Mouse (Mus musculus) neural tube, embryonic 11.5 days (tissue): ENCODE data around the gene Dock10. TPM values are rescaled to one million over a fixed set of nuclear protein-coding genes. Genes with fewer than 3 reads are reported as not detected.
A peak's percentile ranks its signal among the peaks of the same experiment; 100 is the strongest.
"Not testable (repeated sequence)": the region's sequence is repeated elsewhere in the genome, so short reads cannot be mapped to it uniquely, and the experiment has no call there.

ENCODE experiments used
- ATAC-seq: fragments of 200-750 bp; cut with Nextera tagmentation; 2 replicates; pipeline ENCODE4 v1.8.0; 2017; ENCODE audit warnings: moderate number of reproducible peaks, mild to moderate bottlenecking, moderate TSS enrichment, moderate library complexity; ENCODE audit not compliant: insufficient read depth, low FRiP score, low TSS enrichment
- DNase-seq: peaks from one replicate; pipeline ENCODE4 v3.0.0-alpha.2; 2015; ENCODE audit warnings: low spot score
- H3K27ac ChIP-seq: fragments of 300-500 bp; sonication (generic); 2 replicates; pipeline ENCODE4 v1.5.1; 2014; ENCODE audit warnings: low read depth, mild to moderate bottlenecking, low read length
- H3K27me3 ChIP-seq: fragments of 300-500 bp; sonication (generic); 2 replicates; pipeline ENCODE4 v1.6.1; 2014; ENCODE audit warnings: mild to moderate bottlenecking, low read length, mixed read lengths; ENCODE audit not compliant: control insufficient read depth, insufficient read depth
- H3K36me3 ChIP-seq: fragments of 300-500 bp; sonication (generic); 2 replicates; pipeline ENCODE4 v1.6.1; 2014; ENCODE audit warnings: mild to moderate bottlenecking, low read length, moderate library complexity, mixed read lengths; ENCODE audit not compliant: control insufficient read depth, insufficient read depth
- H3K4me1 ChIP-seq: fragments of 300-500 bp; sonication (generic); 2 replicates; pipeline ENCODE4 v1.6.1; 2014; ENCODE audit warnings: low read length, mixed read lengths; ENCODE audit not compliant: control insufficient read depth, insufficient read depth
- H3K4me2 ChIP-seq: fragments of 300-500 bp; sonication (generic); 2 replicates; pipeline ENCODE4 v1.6.1; 2014; ENCODE audit warnings: low read depth, mild to moderate bottlenecking, moderate library complexity
- H3K4me3 ChIP-seq: fragments of 300-500 bp; sonication (generic); 2 replicates; pipeline ENCODE4 v1.5.1; 2014; ENCODE audit warnings: low read depth, low read length
- H3K9ac ChIP-seq: fragments of 300-500 bp; sonication (generic); 2 replicates; pipeline ENCODE4 v1.6.1; 2014; ENCODE audit warnings: mild to moderate bottlenecking, low read length
- H3K9me3 ChIP-seq: fragments of 300-500 bp; sonication (generic); 2 replicates; pipeline ENCODE4 v1.6.1; 2016; ENCODE audit warnings: low read length; ENCODE audit not compliant: control insufficient read depth
- WGBS: fragments of 180-500 bp; shearing (Covaris S2); extraction: QIAGEN DNeasy Blood & Tissue Kit; methylation state at CpG from one replicate; pipeline ENCODE4 v1.1.7; 2014; 5-methylcytosine and 5-hydroxymethylcytosine counted together
- polyA plus RNA-seq: library from polyadenylated mRNA; unstranded; fragments of >200 nt; fragmentation: Nextera tagmentation; extraction: Ambion mirVana; gene quantifications from 2 replicates; pipeline ENCODE4 v1.2.1, GENCODE M21; 2014

Gene Dock10
- polyA plus RNA-seq, 1 experiment from 2014 or later: 4.3 TPM

GRCm38 (mm10) chr1:80757650-80757976, 714 bp downstream of the Dock10 start:
- Histone ChIP-seq H3K36me3 (no peaks in the 10 kb centered on the region), H3K4me3 (peak overlapping the region; percentile 60), H3K27me3 (peaks cover 7% of the 10 kb centered on the region; the same call in 1 of the 2 replicates), H3K4me1 (0 out of 2 replicates have a peak, but pooled peaks cover 2% of the 10 kb centered on the region), H3K9ac (no peak overlapping the region; the same call in 1 of the 2 replicates), H3K9me3 (no peaks in the 10 kb centered on the region), H3K27ac (no peak overlapping the region), H3K4me2 (peak overlapping the region; percentile 96)
- DNase-seq (no peak), ATAC-seq (0 out of 2 replicates have a peak, but pooled peaks have one; percentile 1)
- 2% methylated on average over 6 of the region's 6 CpGs for WGBS

DNA sequence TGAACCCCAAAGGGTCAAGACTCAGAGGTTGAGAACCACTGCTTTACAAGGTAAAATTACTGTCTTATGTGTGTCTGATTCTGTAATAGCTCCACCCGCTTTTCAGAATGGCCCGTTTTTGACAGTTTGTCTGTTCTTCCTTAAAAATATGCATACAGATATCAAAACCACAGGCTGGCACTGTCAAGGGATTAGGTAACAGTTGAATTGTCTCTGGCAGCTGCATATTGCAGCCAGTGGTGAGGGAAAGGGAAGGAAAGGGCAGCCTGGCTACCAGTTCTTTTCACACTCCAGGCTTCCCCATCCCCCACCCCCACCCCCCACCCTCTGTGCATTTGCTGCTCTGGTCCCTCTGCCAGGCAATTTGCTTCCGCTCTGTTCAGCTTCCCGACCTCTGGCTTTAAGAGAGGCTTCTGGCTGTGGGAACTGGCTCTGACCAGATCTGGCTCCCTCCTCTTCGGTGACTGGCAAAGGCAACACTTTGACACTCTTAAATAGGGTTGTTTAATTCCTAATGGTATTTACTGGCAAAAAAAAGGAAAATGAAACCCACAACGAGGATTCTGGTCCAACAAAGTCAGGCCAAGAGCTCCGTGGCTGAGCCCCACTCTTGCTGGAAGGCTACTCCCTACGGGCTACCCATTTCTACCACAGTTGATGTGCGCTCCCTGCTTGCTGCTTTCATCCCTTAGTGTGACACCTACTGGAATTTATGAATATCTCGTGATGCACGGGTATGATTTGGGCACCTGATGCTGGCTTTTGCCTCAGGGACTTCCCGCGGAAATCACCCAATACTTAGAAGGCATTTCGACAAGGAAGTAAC, 1.3 kb downstream of the Dock10 start:
- Histone ChIP-seq H3K27me3 (peaks cover 7% of the 10 kb centered on the region; the same call in 1 of the 2 replicates), H3K4me3 (peak overlapping the region; percentile 60), H3K4me1 (0 out of 2 replicates have a peak, but pooled peaks cover 2% of the 10 kb centered on the region), H3K36me3 (no peaks in the 10 kb centered on the region), H3K4me2 (peak overlapping the region; percentile 96), H3K9me3 (no peaks in the 10 kb centered on the region), H3K27ac (no peak overlapping the region), H3K9ac (no peak overlapping the region)
- DNase-seq (peak; percentile 44), ATAC-seq (peak; percentile 45; the same call in 1 of the 2 replicates)
- 7% methylated on average over 14 of the region's 14 CpGs for WGBS

DNA sequence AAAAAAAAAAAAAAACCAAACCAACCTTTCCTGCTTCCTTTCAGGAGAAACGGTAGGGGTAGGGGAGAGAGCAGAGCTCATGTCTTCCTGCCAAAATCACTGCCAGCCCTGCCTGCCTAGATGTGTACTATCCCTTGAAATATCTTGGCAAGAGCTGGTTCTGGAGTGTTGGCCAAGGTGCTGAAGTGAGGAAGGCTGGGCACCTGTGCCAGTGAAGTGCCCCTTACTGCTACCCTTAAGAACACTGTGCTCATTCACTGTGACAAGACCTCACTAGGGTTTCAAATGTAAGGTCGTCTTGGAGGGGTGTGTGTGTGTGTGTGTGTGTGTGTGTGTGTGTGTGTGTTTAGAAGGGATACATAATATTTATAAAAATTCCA, 2.3 kb downstream of the Dock10 start:
- H3K9ac ChIP-seq: no peak overlapping the region
- whole genome bisulfite sequencing: 42% methylated on average over 2 of the region's 2 CpGs
- H3K4me2 ChIP-seq: no peak overlapping the region
- H3K27me3 ChIP-seq: peaks cover 7% of the 10 kb centered on the region; the same call in 1 of the 2 replicates
- H3K4me1 ChIP-seq: 0 out of 2 replicates have a peak, but pooled peaks cover 2% of the 10 kb centered on the region
- H3K4me3 ChIP-seq: no peak overlapping the region
- ATAC-seq (no peak), DNase-seq (no peak)
- H3K9me3 ChIP-seq: no peaks in the 10 kb centered on the region
- no peak overlapping the region for H3K27ac ChIP-seq
- no peaks in the 10 kb centered on the region for H3K36me3 ChIP-seq

- Histone ChIP-seq H3K4me2 (no peak overlapping the region), H3K9me3 (no peaks in the 10 kb centered on the region), H3K9ac (no peak overlapping the region), H3K27me3 (peaks cover 7% of the 10 kb centered on the region; the same call in 1 of the 2 replicates), H3K36me3 (no peaks in the 10 kb centered on the region), H3K4me1 (0 out of 2 replicates have a peak, but pooled peaks cover 2% of the 10 kb centered on the region), H3K27ac (no peak overlapping the region), H3K4me3 (no peak overlapping the region)
- 89% methylated on average over 7 of the region's 7 CpGs for WGBS
- DNase-seq: no peak
- ATAC-seq: no peak
Observed at GRCm38 (mm10) chr1:80755296-80756059, 2.8 kb downstream of the Dock10 start.

GRCm38 (mm10) chr1:80749122-80749521, 9.2 kb downstream of the Dock10 start:
- ATAC-seq, H3K4me3 ChIP-seq, DNase-seq, H3K4me1 ChIP-seq, H3K36me3 ChIP-seq, H3K27me3 ChIP-seq, H3K9ac ChIP-seq, H3K9me3 ChIP-seq, H3K4me2 ChIP-seq, H3K27ac ChIP-seq: not testable (repeated sequence)
- 86% methylated on average over 2 of the region's 2 CpGs for WGBS

DNA sequence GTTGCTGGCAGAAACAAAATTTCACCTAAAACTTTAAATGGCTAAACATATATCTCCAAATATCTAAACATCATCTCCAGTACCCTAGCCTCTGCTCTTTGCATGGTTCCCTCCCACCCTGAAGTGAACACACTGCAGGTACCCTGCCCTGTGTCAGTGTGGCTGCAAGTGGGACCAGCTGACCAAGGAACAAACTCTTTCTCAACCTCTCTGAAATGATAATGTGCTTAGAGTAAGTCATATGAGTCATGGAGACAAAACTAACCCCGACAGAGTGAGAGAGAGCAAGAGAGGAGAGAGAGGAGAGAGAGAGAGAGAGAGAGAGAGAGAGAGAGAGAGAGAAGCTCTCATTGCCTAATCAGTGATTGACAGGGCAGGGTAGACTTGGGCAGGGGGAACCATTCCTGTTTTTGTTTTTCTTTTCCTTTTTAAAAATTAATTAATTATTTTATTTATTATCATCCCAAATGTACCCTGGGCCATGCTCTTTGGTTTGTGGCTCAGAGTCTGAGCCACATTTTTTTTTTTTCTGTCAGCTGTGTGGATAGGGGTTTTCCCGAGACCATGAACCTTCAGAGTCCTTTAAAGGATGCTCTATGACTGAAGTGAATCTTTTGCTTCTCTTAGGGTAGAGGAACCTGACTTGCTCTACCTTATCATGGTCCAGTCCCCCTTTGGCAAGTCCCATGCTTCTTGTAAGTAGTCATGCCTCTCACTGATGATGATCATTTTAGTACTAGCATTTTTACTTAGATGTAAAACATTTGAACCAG, 11.4 kb downstream of the Dock10 start:
- no peaks in the 10 kb centered on the region for H3K4me1 ChIP-seq
- DNase-seq: no peak
- no peak overlapping the region for H3K4me2 ChIP-seq
- ATAC-seq: no peak
- H3K4me3 ChIP-seq: no peak overlapping the region
- no peaks in the 10 kb centered on the region for H3K36me3 ChIP-seq
- H3K9me3 ChIP-seq: no peaks in the 10 kb centered on the region
- H3K9ac ChIP-seq: no peak overlapping the region
- 79% methylated on average over 2 of the region's 2 CpGs for WGBS
- no peak overlapping the region for H3K27ac ChIP-seq
- no peaks in the 10 kb centered on the region for H3K27me3 ChIP-seq

- H3K27me3 ChIP-seq: no peaks in the 10 kb centered on the region
- no peak overlapping the region for H3K4me2 ChIP-seq
- no peak for ATAC-seq
- H3K27ac ChIP-seq: no peak overlapping the region
- 87% methylated on average over 6 of the region's 6 CpGs for WGBS
- no peaks in the 10 kb centered on the region for H3K4me1 ChIP-seq
- DNase-seq: no peak
- H3K9me3 ChIP-seq: no peaks in the 10 kb centered on the region
- no peaks in the 10 kb centered on the region for H3K36me3 ChIP-seq
- no peak overlapping the region for H3K9ac ChIP-seq
- no peak overlapping the region for H3K4me3 ChIP-seq
Observed at GRCm38 (mm10) chr1:80746195-80746594, 12.1 kb downstream of the Dock10 start.

- whole genome bisulfite sequencing: 19% methylated on average over 1 of the region's 1 CpGs
- Histone ChIP-seq H3K4me1 (no peaks in the 10 kb centered on the region), H3K9me3 (no peaks in the 10 kb centered on the region), H3K4me3 (no peak overlapping the region), H3K4me2 (no peak overlapping the region), H3K36me3 (no peaks in the 10 kb centered on the region), H3K9ac (no peak overlapping the region), H3K27ac (no peak overlapping the region), H3K27me3 (no peaks in the 10 kb centered on the region)
- no peak for ATAC-seq
- no peak for DNase-seq
Observed at GRCm38 (mm10) chr1:80739472-80739871, 18.9 kb downstream of the Dock10 start.
